Mouse (Mus musculus) gastrocnemius, postnatal 4 days (tissue): ENCODE measurements around the gene Tomm40l. TPM values are rescaled to one million over a fixed set of nuclear protein-coding genes. Genes with fewer than 3 reads are reported as not detected.

Source experiments
- total RNA-seq, 2 experiments: library from RNA; stranded (reverse); gene quantifications; 2 replicates each; pipeline ENCODE4 v1.2.3; 2021

Gene Tomm40l
- total RNA-seq, 2 experiments from 2014 or later = 33.4 to 39.7 TPM

Other genes with a start within 250 kb of the Tomm40l start
- 10 to 100 TPM in 1 of 2 experiments, 1 to 10 TPM in 1; 8.9 to 11.9 TPM for gene Fcgr2b, start 246.0 kb downstream of the Tomm40l start, total RNA-seq
- under 1 TPM; 0.37 to 0.62 TPM for gene Fcgr4, start 203.6 kb downstream of the Tomm40l start, total RNA-seq
- gene Fcgr3, start 157.6 kb downstream of the Tomm40l start, total RNA-seq = 10 to 100 TPM; 15.7 to 16.8 TPM
- 1 to 10 TPM in 1 of 2 experiments, not detected in 1; 1.2 TPM for gene Cfap126, start 108.6 kb downstream of the Tomm40l start, total RNA-seq
- gene Sdhc, start 71.9 kb downstream of the Tomm40l start, total RNA-seq = 100 to 1,000 TPM; 458 to 496 TPM
- 100 to 1,000 TPM; 476 to 539 TPM for gene Mpz, start 71.8 kb downstream of the Tomm40l start, total RNA-seq
- 10 to 100 TPM in 1 of 2 experiments, 1 to 10 TPM in 1; 7.5 to 11.7 TPM for gene Pcp4l1, start 26.2 kb downstream of the Tomm40l start, total RNA-seq
- under 1 TPM in 1 of 2 experiments, not detected in 1; 0.29 TPM for gene Nr1i3, start 8.5 kb downstream of the Tomm40l start, total RNA-seq
- 10 to 100 TPM in 1 of 2 experiments, 1 to 10 TPM in 1; 2.1 to 13.8 TPM for gene Apoa2, start 2.5 kb upstream of the Tomm40l start, total RNA-seq
- gene Fcer1g, start 11.9 kb upstream of the Tomm40l start, total RNA-seq = 10 to 100 TPM; 18.7 to 28.7 TPM
- gene Adamts4, start 27.9 kb upstream of the Tomm40l start, total RNA-seq = 10 to 100 TPM; 12.1 to 12.5 TPM
- 100 to 1,000 TPM; 471 to 503 TPM for gene Ndufs2, start 28.9 kb upstream of the Tomm40l start, total RNA-seq
- 10 to 100 TPM; 18.5 to 19.5 TPM for gene B4galt3, start 47.8 kb upstream of the Tomm40l start, total RNA-seq
- 10 to 100 TPM; 22.6 to 25.8 TPM for gene Ppox, start 58.7 kb upstream of the Tomm40l start, total RNA-seq
- 10 to 100 TPM; 22.2 to 22.3 TPM for gene Usp21, start 65.5 kb upstream of the Tomm40l start, total RNA-seq
- gene Ufc1, start 72.5 kb upstream of the Tomm40l start, total RNA-seq = 10 to 100 TPM; 88.1 to 89.8 TPM
- 10 to 100 TPM; 33.5 to 33.6 TPM for gene Dedd, start 106.6 kb upstream of the Tomm40l start, total RNA-seq
- gene Nit1, start 123.1 kb upstream of the Tomm40l start, total RNA-seq = 10 to 100 TPM; 22.4 to 24.9 TPM
- 100 to 1,000 TPM in 1 of 2 experiments, 10 to 100 TPM in 1; 97.9 to 112 TPM for gene Pfdn2, start 123.2 kb upstream of the Tomm40l start, total RNA-seq
- gene Klhdc9, start 138.3 kb upstream of the Tomm40l start, total RNA-seq = under 1 TPM; 0.74 to 0.83 TPM
- gene Nectin4, start 147.6 kb upstream of the Tomm40l start, total RNA-seq = under 1 TPM; 0.21 to 0.25 TPM
- 1 to 10 TPM; 3.3 to 3.5 TPM for gene Arhgap30, start 166.4 kb upstream of the Tomm40l start, total RNA-seq
- gene Usf1, start 188.8 kb upstream of the Tomm40l start, total RNA-seq = 10 to 100 TPM; 43.9 to 48.4 TPM
- 1 to 10 TPM; 1.1 to 1.3 TPM for gene Tstd1, start 196.4 kb upstream of the Tomm40l start, total RNA-seq
- 10 to 100 TPM; 15.0 to 16.4 TPM for gene F11r, start 215.0 kb upstream of the Tomm40l start, total RNA-seq